Mouse (Mus musculus): ENCODE measurements around the gene Map4k4.

Map4k4 gene

DNA sequence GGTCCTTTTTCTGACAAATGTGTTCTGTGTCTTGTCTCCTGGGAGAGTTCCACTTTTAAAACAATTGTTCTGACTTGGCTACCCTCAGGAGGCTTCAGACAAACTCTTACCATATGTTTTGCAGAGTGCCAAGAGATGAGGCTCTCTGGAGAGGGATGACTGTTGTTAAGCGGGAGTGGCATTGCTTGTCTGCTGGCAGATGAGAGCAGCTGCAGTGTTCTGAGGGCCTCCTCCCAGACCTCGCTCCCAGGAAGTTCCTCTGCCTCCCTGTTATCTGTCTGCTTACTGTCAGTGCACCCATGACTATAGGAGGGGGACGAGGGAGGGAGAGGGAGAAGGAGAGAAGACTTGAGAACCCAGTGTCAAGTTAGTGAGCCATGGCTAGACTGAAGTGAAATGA lies 64.7 kb downstream of the Map4k4 start:
- ChIA-PET CTCF (interaction anchor here in 1 of 4 experiments (1.2 kb wide), 1 partner anchor 10 kb away, joined by 3 read pairs; no protein-coding TSS in a partner anchor), POLR2A (interaction anchor here in 1 of 4 experiments (1.0 kb wide), 1 partner anchor 34 kb away, joined by 3 read pairs; no protein-coding TSS in a partner anchor)

- ChIA-PET POLR2A (interaction anchor here in 2 of 4 experiments (0.6 to 1.4 kb wide), 3 partner anchors 8 to 230 kb away, joined by 3 to 5 read pairs (median 3); no protein-coding TSS in a partner anchor), CTCF (interaction anchor here in 1 of 4 experiments (0.5 kb wide), 1 partner anchor 207 kb away, joined by 3 read pairs; no protein-coding TSS in a partner anchor)
These were observed 68.3 kb downstream of the Map4k4 start for GRCm38 (mm10) chr1:39968999-39969398.

DNA sequence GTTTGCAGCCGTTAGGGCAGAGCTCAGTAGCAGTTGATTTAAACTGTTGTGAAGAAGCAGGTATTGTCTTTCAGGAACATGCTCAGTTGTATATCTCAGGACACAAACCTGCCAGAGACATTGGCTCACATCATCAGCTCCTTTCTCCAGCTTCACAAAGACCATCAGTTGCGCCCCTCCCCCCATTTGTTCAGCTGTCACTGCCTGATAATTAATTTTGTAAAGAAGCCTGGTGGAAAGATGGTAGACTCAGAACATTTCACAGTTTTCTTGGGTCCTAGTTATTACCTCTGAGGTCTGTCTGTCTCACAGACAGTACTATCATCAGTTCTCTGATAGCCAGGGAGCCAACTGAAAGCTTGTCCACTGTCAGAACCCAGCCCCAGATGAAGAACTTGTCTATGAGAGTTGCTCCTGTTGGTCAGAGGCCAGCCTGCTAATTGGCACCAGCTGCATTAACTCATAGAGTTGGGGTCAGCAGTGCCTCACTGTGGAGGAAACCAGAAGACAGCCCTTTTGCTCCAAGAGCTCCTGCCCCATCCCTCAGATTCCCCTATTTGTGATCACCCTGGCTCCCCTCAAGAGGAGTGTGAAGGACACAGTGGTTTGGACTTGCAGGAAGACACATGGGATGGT lies 69.2 kb downstream of the Map4k4 start:
- ChIA-PET CTCF (interaction anchor here in 2 of 4 experiments (0.5 to 0.9 kb wide), 2 partner anchors 16 to 208 kb away, joined by 3 to 4 read pairs; no protein-coding TSS in a partner anchor), POLR2A (interaction anchor here in 2 of 4 experiments (0.6 to 1.6 kb wide), 6 partner anchors 9 to 231 kb away, joined by 3 to 8 read pairs (median 4); no protein-coding TSS in a partner anchor)

DNA sequence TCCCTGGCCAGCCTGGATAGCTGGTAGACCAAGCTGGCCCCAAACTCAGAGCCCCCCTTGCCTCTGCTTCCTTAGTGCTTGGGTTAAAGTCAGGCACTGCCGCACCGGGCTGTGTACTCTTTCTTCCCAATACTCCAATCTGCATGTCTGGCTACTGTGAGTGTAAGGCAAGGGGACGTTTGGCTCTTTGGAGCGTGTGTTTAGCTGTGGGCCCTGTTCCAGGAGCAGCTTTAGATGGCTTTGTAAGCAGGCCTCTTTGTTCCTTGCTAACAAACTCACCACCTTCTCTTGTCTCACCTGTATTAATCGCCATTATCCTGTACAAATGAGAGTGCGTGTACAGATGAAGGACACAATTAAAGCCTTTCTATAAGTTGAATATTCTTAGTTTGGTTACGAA lies 71.7 kb downstream of the Map4k4 start:
- ChIA-PET POLR2A (interaction anchor here in 1 of 4 experiments (1.1 kb wide), 1 partner anchor 72 kb away, joined by 3 read pairs; the partner anchor contains the start of gene Map4k4), CTCF (no interaction called here)

DNA sequence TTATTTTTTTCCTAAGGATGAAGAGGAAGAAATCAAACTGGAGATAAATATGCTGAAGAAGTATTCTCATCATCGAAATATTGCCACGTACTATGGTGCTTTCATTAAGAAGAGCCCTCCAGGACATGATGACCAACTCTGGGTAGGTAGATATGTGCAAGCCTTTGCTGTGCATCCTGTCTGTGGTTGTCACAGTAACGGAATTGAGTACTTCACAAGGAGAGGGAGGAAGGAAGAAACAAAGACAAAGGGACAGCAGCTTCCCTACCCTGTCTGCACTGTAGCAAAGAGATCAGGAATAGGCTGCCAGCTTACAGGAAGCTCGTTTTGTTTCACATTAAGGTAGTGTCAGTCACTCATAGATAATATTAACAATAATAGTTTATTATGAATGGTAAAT lies 73.2 kb downstream of the Map4k4 start:
- POLR2A ChIA-PET, result interaction anchor here in 1 of 4 experiments (1.6 to 2.8 kb wide), 2 partner anchors 10 to 17 kb away, joined by 5 to 19 read pairs; no protein-coding TSS in a partner anchor
- CTCF ChIA-PET, result no interaction called here

GRCm38 (mm10) chr1:39975005-39975404 lies 74.3 kb downstream of the Map4k4 start:
- POLR2A ChIA-PET, result interaction anchor here in 2 of 4 experiments (0.6 to 2.8 kb wide), 3 partner anchors 11 to 409 kb away, joined by 4 to 19 read pairs (median 5); no protein-coding TSS in a partner anchor
- CTCF ChIA-PET, result interaction anchor here (0.6 to 1.0 kb wide), 4 partner anchors 39 to 847 kb away, joined by 3 to 13 read pairs (median 5); no protein-coding TSS in a partner anchor

GRCm38 (mm10) chr1:39976107-39976506 lies 75.4 kb downstream of the Map4k4 start:
- ChIA-PET CTCF (no interaction called here), POLR2A (interaction anchor here in 1 of 4 experiments (2.8 kb wide), 1 partner anchor 20 kb away, joined by 19 read pairs; no protein-coding TSS in a partner anchor)

DNA sequence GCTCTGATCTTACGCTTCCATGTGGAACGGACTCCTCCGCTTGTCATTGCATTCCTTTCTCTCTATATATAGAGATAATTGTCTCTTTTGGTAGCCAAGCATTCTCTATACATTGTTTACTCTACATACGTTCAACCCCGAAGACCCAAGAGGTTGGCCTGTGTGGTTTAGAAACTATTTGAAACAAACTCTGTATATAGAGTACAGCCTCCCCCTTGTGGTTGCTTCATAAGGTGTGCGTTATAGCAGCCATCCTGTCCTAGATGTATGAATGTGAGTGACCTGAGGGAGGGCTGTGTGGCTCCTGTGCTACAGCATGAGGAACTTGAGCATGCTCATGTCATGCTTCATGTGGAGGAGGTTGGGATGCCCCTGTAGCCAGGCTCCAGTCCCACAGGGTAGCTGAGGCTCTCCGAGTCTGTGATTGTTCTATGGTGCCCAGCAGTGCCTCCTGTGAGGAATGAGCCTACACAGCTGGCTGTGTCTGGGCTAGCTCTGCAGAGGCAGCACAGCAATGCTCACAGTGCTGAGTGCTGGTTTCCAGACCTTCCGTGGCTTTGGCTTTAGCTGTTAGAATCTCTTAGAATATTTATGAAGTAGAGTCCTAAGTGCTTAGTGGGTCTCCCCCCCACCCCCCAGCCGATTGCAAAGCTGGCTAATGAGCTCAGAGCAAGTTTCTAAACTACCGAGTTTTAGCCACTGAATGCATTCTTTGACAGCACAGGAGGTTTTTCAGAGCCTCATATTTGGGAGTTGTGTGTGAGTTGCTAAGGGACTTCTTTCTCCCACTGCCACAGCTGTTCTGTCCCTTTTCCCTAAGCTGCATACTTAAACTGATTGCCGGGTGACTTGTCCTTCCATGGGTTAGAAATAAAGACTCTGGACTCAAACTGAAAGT lies 76.4 kb downstream of the Map4k4 start:
- CTCF ChIA-PET, result interaction anchor here (0.5 to 1.1 kb wide), 5 partner anchors 30 to 291 kb away, joined by 3 to 13 read pairs (median 3); no protein-coding TSS in a partner anchor
- POLR2A ChIA-PET, result interaction anchor here in 1 of 4 experiments (0.6 to 2.4 kb wide), 4 partner anchors 7 to 29 kb away, joined by 3 to 8 read pairs (median 4); no protein-coding TSS in a partner anchor

DNA sequence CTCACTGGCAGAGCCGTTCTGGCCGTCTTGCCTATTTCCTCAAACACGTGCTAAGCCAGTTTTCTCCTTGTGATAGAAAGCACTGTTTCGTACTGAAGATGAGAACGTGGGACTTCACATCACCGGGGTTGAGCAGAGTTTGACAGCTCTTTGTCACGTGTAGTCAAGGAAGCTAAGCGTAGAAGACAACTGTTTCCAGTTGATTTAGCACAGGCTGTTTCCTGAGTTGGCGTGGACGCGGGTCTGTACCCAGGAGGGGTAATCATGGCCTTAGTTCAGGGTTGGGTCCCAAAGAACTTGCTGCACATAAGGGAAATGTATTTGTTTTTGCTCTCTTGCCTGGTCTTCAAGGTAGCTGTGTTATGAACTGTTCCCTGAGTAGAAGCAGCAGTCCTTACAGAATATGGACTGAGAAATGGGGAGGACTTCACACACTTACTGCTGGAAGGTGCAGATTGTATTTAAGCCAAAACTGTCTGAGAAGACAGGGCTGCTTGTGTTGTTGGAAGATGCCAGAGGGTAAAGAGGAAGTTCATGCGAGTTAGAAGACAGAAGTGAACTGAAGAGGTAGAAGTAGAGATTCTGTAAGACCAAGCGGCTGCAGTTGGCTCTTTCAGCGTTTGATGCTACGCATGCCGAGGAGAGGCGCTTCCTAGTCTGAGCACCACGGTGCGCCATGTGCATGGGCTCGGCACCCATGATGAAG lies 78.2 kb downstream of the Map4k4 start:
- POLR2A ChIA-PET, result interaction anchor here in 1 of 4 experiments (2.4 kb wide), 1 partner anchor 9 kb away, joined by 8 read pairs; no protein-coding TSS in a partner anchor
- CTCF ChIA-PET, result interaction anchor here in 1 of 4 experiments (0.6 kb wide), 1 partner anchor 114 kb away, joined by 3 read pairs; no protein-coding TSS in a partner anchor

GRCm38 (mm10) chr1:39980314-39981290 lies 79.9 kb downstream of the Map4k4 start:
- ChIA-PET CTCF (no interaction called here), POLR2A (interaction anchor here in 2 of 4 experiments (0.6 to 0.8 kb wide), 2 partner anchors 17 to 367 kb away, joined by 3 read pairs; no protein-coding TSS in a partner anchor)

- ChIA-PET POLR2A (interaction anchor here in 1 of 4 experiments (0.9 kb wide), 1 partner anchor 11 kb away, joined by 3 read pairs; no protein-coding TSS in a partner anchor), CTCF (no interaction called here)
These were observed 81.3 kb downstream of the Map4k4 start for GRCm38 (mm10) chr1:39981970-39982369.

DNA sequence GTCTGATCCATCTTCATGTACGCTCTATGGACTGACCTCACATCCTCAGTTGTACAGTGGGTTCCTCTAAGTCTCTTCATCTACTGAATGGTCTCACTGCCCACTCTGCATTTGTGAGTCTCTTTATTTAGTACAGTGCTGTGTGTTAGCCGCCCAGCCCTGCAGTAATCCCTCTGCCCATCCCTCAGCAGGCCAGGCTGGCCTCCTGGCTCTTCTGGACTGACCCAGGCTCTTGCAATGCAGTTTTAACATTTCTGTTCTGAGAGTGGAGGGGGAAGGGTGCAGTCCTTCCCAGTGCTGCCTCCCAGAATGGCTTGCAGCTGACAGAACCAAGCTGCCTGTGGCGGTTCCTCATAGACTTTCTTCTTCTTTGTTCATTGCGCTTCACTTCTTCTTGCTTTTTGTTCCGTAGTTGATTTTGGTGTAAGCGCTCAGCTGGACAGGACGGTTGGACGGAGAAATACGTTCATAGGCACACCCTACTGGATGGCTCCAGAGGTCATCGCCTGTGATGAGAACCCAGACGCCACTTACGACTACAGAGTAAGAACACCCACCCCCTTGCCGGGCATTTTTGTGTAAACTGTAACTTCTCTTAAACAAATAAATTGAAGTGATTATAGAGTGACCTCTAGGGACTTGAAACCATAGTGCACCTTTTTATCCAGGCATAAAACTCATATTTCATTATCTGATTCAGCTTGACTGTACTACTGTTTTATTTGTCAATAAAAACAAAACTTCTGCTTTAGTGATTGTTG lies 82.2 kb downstream of the Map4k4 start:
- POLR2A ChIA-PET, result no interaction called here
- CTCF ChIA-PET, result no interaction called here

DNA sequence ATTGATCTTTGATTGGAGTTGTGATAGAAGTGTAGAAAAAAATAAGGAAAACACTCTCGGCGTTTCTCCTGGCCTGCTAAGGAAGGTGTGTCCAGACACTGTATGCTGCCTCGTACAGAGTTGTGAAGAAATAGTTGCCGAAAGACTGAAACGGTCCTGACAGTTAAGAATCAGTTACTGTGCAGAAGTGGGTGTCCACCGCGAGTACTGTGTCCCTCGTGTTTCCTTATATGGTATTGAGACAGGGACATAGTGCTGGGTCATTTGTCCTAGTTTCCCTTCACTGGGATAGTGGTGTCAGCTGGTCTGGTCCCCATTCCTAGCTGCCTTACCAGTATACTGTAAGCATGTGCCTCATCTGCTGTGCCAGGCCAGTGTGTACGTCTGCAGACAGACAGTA lies 83.6 kb downstream of the Map4k4 start:
- POLR2A ChIA-PET, result no interaction called here
- CTCF ChIA-PET, result no interaction called here

- ChIA-PET POLR2A (interaction anchor here in 1 of 4 experiments (1.7 kb wide), 1 partner anchor 10 kb away, joined by 4 read pairs; no protein-coding TSS in a partner anchor), CTCF (interaction anchor here in 1 of 4 experiments (0.7 kb wide), 1 partner anchor 16 kb away, joined by 3 read pairs; no protein-coding TSS in a partner anchor)
These were observed 86.1 kb downstream of the Map4k4 start for GRCm38 (mm10) chr1:39986820-39987219.

DNA sequence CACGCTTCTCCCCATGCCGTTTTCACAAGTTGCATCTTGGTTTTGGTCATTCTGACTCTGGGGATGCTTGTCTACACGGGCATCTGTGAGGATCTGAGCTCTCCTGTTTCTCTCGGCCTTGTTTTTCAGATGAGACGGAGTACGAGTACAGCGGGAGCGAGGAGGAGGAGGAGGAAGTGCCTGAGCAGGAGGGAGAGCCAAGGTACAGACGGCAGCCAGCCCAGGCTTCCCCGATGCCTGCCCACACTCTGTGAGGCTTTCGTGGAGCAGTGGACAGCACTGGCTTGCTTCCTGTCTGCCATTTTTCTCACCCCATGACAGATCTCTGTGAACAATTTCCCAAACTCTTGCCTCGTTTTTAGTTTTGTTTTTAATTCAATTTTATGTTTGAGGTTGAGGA lies 88.1 kb downstream of the Map4k4 start:
- POLR2A ChIA-PET, result interaction anchor here in 1 of 4 experiments (0.9 kb wide), 1 partner anchor 35 kb away, joined by 3 read pairs; no protein-coding TSS in a partner anchor
- CTCF ChIA-PET, result interaction anchor here in 1 of 4 experiments (1.7 kb wide), 1 partner anchor 12 kb away, joined by 3 read pairs; no protein-coding TSS in a partner anchor

DNA sequence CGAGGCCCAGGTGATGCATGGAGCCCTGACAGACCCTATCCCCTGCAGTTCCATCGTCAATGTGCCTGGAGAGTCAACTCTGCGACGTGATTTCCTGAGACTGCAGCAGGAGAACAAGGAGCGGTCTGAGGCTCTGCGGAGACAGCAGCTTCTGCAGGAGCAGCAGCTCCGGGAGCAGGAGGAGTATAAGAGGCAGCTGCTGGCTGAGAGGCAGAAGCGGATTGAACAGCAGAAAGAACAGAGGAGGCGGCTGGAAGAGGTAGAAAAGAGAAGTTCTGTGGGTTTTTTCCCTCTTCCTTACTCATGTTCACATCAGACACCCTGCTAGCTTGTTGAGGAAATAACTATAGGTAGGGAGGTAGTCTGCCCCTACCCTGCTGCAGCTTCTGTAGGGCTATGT lies 89.3 kb downstream of the Map4k4 start:
- ChIA-PET POLR2A (interaction anchor here in 1 of 4 experiments (0.9 kb wide), 1 partner anchor 11 kb away, joined by 3 read pairs; no protein-coding TSS in a partner anchor), CTCF (interaction anchor here in 1 of 4 experiments (1.7 kb wide), 1 partner anchor 11 kb away, joined by 3 read pairs; no protein-coding TSS in a partner anchor)
